Mouse (Mus musculus): ENCODE measurements around the gene Dpm3. TPM values are rescaled to one million over a fixed set of nuclear protein-coding genes. Genes with fewer than 3 reads are reported as not detected.

Dpm3 gene
- polyA plus RNA-seq, 1 experiment, result 440 TPM

GRCm38 (mm10) chr3:89226900-89227299 is 32.3 kb upstream of the Dpm3 start, which contains the start of gene Mtx1:
Gene Mtx1 (minus strand): TSS chr3:89227088.
- Histone ChIP-seq H3K36me3 (ENCODE audit: control insufficient read depth, insufficient read depth, low read length) (no peaks in the 10 kb centered on the region), H3K4me3 (ENCODE audit: low read depth, low read length) (peak within 1 kb of the TSS; percentile 63), H3K27me3 (ENCODE audit: control insufficient read depth, insufficient read depth, low read length) (peaks cover 18% of the 10 kb centered on the region), H3K4me1 (ENCODE audit: control insufficient read depth, insufficient read depth, insufficient read length, low read length) (peaks cover 6% of the 10 kb centered on the region), H3K27ac (ENCODE audit: insufficient read depth, low read depth, low read length) (peak within 1 kb of the TSS; percentile 31)
- 15% methylated on average over 21 of the region's 21 CpGs for WGBS
- TF ChIP-seq POLR2A (IDR thresholded peaks at IDR 0.05; ENCODE audit: low read depth, low read length) (no peak), CTCF (IDR thresholded peaks at IDR 0.05; ENCODE audit: extremely low read depth, insufficient read length, insufficient replicate concordance, low read depth, low read length) (no peak)

DNA sequence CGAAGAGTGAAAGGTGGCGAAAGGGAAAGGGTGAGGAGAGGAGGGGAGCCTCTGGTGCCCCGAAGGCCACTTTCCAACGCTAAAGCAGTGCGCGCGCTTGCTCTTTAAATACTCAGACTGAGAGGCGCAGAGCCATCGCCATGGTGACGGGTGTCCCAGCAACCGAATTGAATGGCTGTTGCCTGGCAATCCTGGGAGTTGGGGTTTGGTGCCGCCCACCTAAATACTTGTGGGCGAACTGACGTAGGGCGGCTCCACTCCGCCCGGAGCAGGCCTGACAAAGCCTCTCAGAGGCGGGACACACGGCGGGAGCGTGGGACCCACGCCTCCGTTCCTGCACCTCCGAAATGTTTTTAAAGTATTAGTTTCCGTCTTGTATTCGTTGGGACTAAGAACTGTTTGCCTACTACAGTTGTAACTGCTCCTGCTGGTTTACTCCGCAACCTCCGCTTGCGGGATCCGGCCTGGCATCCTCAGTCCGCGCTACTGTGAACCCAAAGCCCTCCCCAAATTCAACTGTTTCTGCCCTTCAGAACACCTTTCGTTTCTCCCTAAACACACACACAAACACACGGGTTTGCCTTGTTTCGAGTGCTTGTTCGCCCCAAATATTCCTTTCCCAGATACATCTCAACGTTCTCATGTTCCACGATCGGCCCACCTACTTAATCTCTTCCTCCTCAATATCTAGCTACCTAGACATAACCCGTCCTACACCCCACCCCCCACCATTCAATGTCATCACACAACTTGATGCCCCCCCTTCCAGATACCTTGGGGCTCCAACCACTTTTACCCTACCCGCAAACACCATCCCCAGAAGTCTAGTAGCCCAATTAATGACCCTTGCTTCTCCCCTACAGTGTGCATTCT is 31.6 kb upstream of the Dpm3 start:
- H3K27ac ChIP-seq (ENCODE audit: insufficient read depth, low read depth, low read length), result peak overlapping the region; percentile 31
- peaks cover 21% of the 10 kb centered on the region for H3K27me3 ChIP-seq (ENCODE audit: control insufficient read depth, insufficient read depth, low read length)
- H3K4me1 ChIP-seq (ENCODE audit: control insufficient read depth, insufficient read depth, insufficient read length, low read length), result peaks cover 6% of the 10 kb centered on the region
- H3K36me3 ChIP-seq (ENCODE audit: control insufficient read depth, insufficient read depth, low read length), result no peaks in the 10 kb centered on the region
- peak overlapping the region; percentile 63 for H3K4me3 ChIP-seq (ENCODE audit: low read depth, low read length)
- TF ChIP-seq POLR2A (IDR thresholded peaks at IDR 0.05; ENCODE audit: low read depth, low read length) (peak; percentile 54; the same call in 1 of the 2 replicates), CTCF (IDR thresholded peaks at IDR 0.05; ENCODE audit: extremely low read depth, insufficient read length, insufficient replicate concordance, low read depth, low read length) (no peak)
- 3% methylated on average over 41 of the region's 41 CpGs for WGBS

DNA sequence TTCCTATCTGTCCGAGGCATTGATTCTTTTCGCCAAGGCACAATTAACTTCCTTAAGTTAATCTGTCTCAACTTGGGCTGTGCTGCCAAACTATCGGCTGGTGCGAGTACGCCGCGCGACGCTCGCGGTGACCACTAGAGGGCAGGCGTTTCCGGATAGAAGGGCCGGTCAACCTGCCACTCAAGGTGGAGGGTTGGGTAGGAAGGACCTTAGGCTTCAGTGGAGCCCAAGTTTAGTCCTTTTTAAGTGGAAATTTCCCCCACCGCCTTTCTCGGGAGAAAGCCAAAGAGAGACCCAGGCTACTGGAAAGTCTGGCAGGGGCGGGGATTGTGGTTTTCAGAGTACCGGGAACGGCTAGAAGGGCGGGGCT is 31.0 kb upstream of the Dpm3 start:
- TF ChIP-seq CTCF (IDR thresholded peaks at IDR 0.05; ENCODE audit: extremely low read depth, insufficient read length, insufficient replicate concordance, low read depth, low read length), result peak; percentile 97
- no peak for TF ChIP-seq POLR2A (IDR thresholded peaks at IDR 0.05; ENCODE audit: low read depth, low read length)
- H3K4me1 ChIP-seq (ENCODE audit: control insufficient read depth, insufficient read depth, insufficient read length, low read length), result peaks cover 10% of the 10 kb centered on the region
- peak overlapping the region; percentile 31 for H3K27ac ChIP-seq (ENCODE audit: insufficient read depth, low read depth, low read length)
- peak overlapping the region; percentile 63 for H3K4me3 ChIP-seq (ENCODE audit: low read depth, low read length)
- WGBS, result 1% methylated on average over 20 of the region's 20 CpGs
- H3K27me3 ChIP-seq (ENCODE audit: control insufficient read depth, insufficient read depth, low read length), result peaks cover 21% of the 10 kb centered on the region
- no peaks in the 10 kb centered on the region for H3K36me3 ChIP-seq (ENCODE audit: control insufficient read depth, insufficient read depth, low read length)

- peak within 1 kb of the TSS; percentile 31 for H3K27ac ChIP-seq (ENCODE audit: insufficient read depth, low read depth, low read length)
- no peaks in the 10 kb centered on the region for H3K36me3 ChIP-seq (ENCODE audit: control insufficient read depth, insufficient read depth, low read length)
- peaks cover 21% of the 10 kb centered on the region for H3K27me3 ChIP-seq (ENCODE audit: control insufficient read depth, insufficient read depth, low read length)
- 40% methylated on average over 10 of the region's 10 CpGs for WGBS
- no peak for TF ChIP-seq POLR2A (IDR thresholded peaks at IDR 0.05; ENCODE audit: low read depth, low read length)
- no peak for TF ChIP-seq CTCF (IDR thresholded peaks at IDR 0.05; ENCODE audit: extremely low read depth, insufficient read length, insufficient replicate concordance, low read depth, low read length)
- peak within 1 kb of the TSS; percentile 63 for H3K4me3 ChIP-seq (ENCODE audit: low read depth, low read length)
- peaks cover 16% of the 10 kb centered on the region for H3K4me1 ChIP-seq (ENCODE audit: control insufficient read depth, insufficient read depth, insufficient read length, low read length)
Measured at GRCm38 (mm10) chr3:89228836-89229235, 30.3 kb upstream of the Dpm3 start, which contains the start of gene Muc1. Gene Muc1 (plus strand): TSS chr3:89229057.

DNA sequence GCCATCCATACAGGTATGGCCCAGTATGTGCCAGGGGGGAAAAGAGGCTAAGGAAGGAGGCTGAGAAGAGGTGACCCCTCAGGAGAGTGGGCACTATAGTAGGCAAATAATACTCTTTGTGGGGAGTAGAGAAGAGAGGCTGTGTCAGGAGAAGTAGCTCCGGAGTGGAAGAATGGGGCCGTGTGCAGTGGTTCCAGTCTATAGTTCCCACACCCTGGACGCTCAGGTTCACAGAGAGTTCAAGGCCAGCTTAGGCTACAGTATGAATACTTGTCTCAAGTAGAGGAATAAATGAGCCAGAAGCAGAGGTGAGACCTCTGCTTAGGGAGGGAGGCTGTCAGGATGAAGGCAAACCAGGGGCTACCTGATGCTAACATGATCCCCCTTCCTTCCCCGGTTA is 29.9 kb upstream of the Dpm3 start:
- TF ChIP-seq POLR2A (IDR thresholded peaks at IDR 0.05; ENCODE audit: low read depth, low read length) (no peak), CTCF (IDR thresholded peaks at IDR 0.05; ENCODE audit: extremely low read depth, insufficient read length, insufficient replicate concordance, low read depth, low read length) (no peak)
- Histone ChIP-seq H3K36me3 (ENCODE audit: control insufficient read depth, insufficient read depth, low read length) (no peaks in the 10 kb centered on the region), H3K27ac (ENCODE audit: insufficient read depth, low read depth, low read length) (no peak overlapping the region), H3K4me3 (ENCODE audit: low read depth, low read length) (no peak overlapping the region), H3K4me1 (ENCODE audit: control insufficient read depth, insufficient read depth, insufficient read length, low read length) (peaks cover 20% of the 10 kb centered on the region), H3K27me3 (ENCODE audit: control insufficient read depth, insufficient read depth, low read length) (peaks cover 21% of the 10 kb centered on the region)
- WGBS, result 74% methylated on average over 4 of the region's 4 CpGs

GRCm38 (mm10) chr3:89230561-89230960 is 28.6 kb upstream of the Dpm3 start:
- Histone ChIP-seq H3K27me3 (ENCODE audit: control insufficient read depth, insufficient read depth, low read length) (peaks cover 17% of the 10 kb centered on the region), H3K36me3 (ENCODE audit: control insufficient read depth, insufficient read depth, low read length) (no peaks in the 10 kb centered on the region), H3K27ac (ENCODE audit: insufficient read depth, low read depth, low read length) (no peak overlapping the region), H3K4me1 (ENCODE audit: control insufficient read depth, insufficient read depth, insufficient read length, low read length) (peaks cover 24% of the 10 kb centered on the region), H3K4me3 (ENCODE audit: low read depth, low read length) (no peak overlapping the region)
- 91% methylated on average over 2 of the region's 2 CpGs for WGBS
- no peak for TF ChIP-seq CTCF (IDR thresholded peaks at IDR 0.05; ENCODE audit: extremely low read depth, insufficient read length, insufficient replicate concordance, low read depth, low read length)
- TF ChIP-seq POLR2A (IDR thresholded peaks at IDR 0.05; ENCODE audit: low read depth, low read length), result no peak

DNA sequence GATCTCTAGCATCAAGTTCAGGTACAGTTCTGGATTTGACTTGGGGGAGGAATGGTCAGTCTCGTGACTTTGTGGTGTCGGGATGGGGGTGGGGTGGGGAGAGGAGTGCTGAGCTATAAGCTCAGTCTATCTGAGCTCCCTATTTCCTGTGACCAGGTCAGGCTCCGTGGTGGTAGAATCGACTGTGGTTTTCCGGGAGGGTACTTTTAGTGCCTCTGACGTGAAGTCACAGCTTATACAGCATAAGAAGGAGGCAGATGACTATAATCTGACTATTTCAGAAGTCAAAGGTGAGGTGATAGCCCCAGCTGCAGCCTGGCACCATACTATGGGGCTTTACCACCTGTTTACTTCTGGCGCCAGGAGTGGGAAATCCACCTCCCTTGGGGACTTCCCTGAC is 27.8 kb upstream of the Dpm3 start:
- peaks cover 16% of the 10 kb centered on the region for H3K27me3 ChIP-seq (ENCODE audit: control insufficient read depth, insufficient read depth, low read length)
- no peak for TF ChIP-seq POLR2A (IDR thresholded peaks at IDR 0.05; ENCODE audit: low read depth, low read length)
- TF ChIP-seq CTCF (IDR thresholded peaks at IDR 0.05; ENCODE audit: extremely low read depth, insufficient read length, insufficient replicate concordance, low read depth, low read length), result no peak
- H3K4me1 ChIP-seq (ENCODE audit: control insufficient read depth, insufficient read depth, insufficient read length, low read length), result peaks cover 24% of the 10 kb centered on the region
- 37% methylated on average over 7 of the region's 7 CpGs for WGBS
- no peak overlapping the region for H3K4me3 ChIP-seq (ENCODE audit: low read depth, low read length)
- no peaks in the 10 kb centered on the region for H3K36me3 ChIP-seq (ENCODE audit: control insufficient read depth, insufficient read depth, low read length)
- H3K27ac ChIP-seq (ENCODE audit: insufficient read depth, low read depth, low read length), result no peak overlapping the region

Data from small intestine, adult 2 months (tissue).